Mouse (Mus musculus): ENCODE data around the gene 3110040N11Rik.
A peak's percentile ranks its signal among the peaks of the same experiment; 100 is the strongest.
"Not testable (repeated sequence)": the region's sequence is repeated elsewhere in the genome, so short reads cannot be mapped to it uniquely, and the experiment has no call there.

3110040N11Rik gene

GRCm38 (mm10) chr7:81789095-81789757 is at the start of gene 3110040N11Rik:
3110040N11Rik (minus strand) TSS chr7:81789478.
- DNase-seq (ENCODE audit: low read depth, low spot score): peak; percentile 90

- DNase-seq (ENCODE audit: low read depth, low spot score): not testable (repeated sequence)
Measured at GRCm38 (mm10) chr7:81837771-81838170, 48.5 kb upstream of the 3110040N11Rik start.

GRCm38 (mm10) chr7:81835430-81835829 is 46.2 kb upstream of the 3110040N11Rik start:
- no peak for DNase-seq (ENCODE audit: low read depth, low spot score)

- no peak for DNase-seq (ENCODE audit: low read depth, low spot score)
Measured at GRCm38 (mm10) chr7:81834847-81835246, 45.6 kb upstream of the 3110040N11Rik start.

- DNase-seq (ENCODE audit: low read depth, low spot score): peak; percentile 83
Measured at GRCm38 (mm10) chr7:81829379-81829894, 40.2 kb upstream of the 3110040N11Rik start, which contains the start of gene Btbd1. Btbd1 (minus strand) TSS chr7:81829431.

GRCm38 (mm10) chr7:81828681-81829378 is 39.6 kb upstream of the 3110040N11Rik start:
- peak; percentile 28 for DNase-seq (ENCODE audit: low read depth, low spot score)

- no peak for DNase-seq (ENCODE audit: low read depth, low spot score)
Measured at GRCm38 (mm10) chr7:81827806-81828667, 38.8 kb upstream of the 3110040N11Rik start.

GRCm38 (mm10) chr7:81825381-81825780 is 36.1 kb upstream of the 3110040N11Rik start:
- no peak for DNase-seq (ENCODE audit: low read depth, low spot score)

- DNase-seq (ENCODE audit: low read depth, low spot score): no peak
Measured at GRCm38 (mm10) chr7:81824906-81825305, 35.6 kb upstream of the 3110040N11Rik start.

- DNase-seq (ENCODE audit: low read depth, low spot score): no peak
Measured at GRCm38 (mm10) chr7:81806067-81806466, 16.8 kb upstream of the 3110040N11Rik start.

GRCm38 (mm10) chr7:81788536-81788935 is 742 bp downstream of the 3110040N11Rik start:
- DNase-seq (ENCODE audit: low read depth, low spot score): no peak

- DNase-seq (ENCODE audit: low read depth, low spot score): no peak
Measured at GRCm38 (mm10) chr7:81777667-81778218, 11.5 kb downstream of the 3110040N11Rik start.

- no peak for DNase-seq (ENCODE audit: low read depth, low spot score)
Measured at GRCm38 (mm10) chr7:81775325-81775724, 14.0 kb downstream of the 3110040N11Rik start.

GRCm38 (mm10) chr7:81772786-81773539 is 16.3 kb downstream of the 3110040N11Rik start:
- no peak for DNase-seq (ENCODE audit: low read depth, low spot score)

- no peak for DNase-seq (ENCODE audit: low read depth, low spot score)
Measured at GRCm38 (mm10) chr7:81763110-81763845, 26.0 kb downstream of the 3110040N11Rik start.

- DNase-seq (ENCODE audit: low read depth, low spot score): peak; percentile 92
Measured at GRCm38 (mm10) chr7:81762180-81763109, 26.8 kb downstream of the 3110040N11Rik start, which contains the start of gene Ramac. Ramac (plus strand) TSS chr7:81762925.

GRCm38 (mm10) chr7:81747956-81748355 is 41.3 kb downstream of the 3110040N11Rik start:
- no peak for DNase-seq (ENCODE audit: low read depth, low spot score)

GRCm38 (mm10) chr7:81744145-81744544 is 45.1 kb downstream of the 3110040N11Rik start:
- DNase-seq (ENCODE audit: low read depth, low spot score): no peak

GRCm38 (mm10) chr7:81740010-81740409 is 49.3 kb downstream of the 3110040N11Rik start:
- no peak for DNase-seq (ENCODE audit: low read depth, low spot score)
